Mouse (Mus musculus) heart, embryonic 15.5 days (tissue): ENCODE measurements around the gene Dnajc30. TPM values are rescaled to one million over a fixed set of nuclear protein-coding genes. Genes with fewer than 3 reads are reported as not detected.
A peak's percentile ranks its signal among the peaks of the same experiment; 100 is the strongest.

Experiments
- ATAC-seq: fragments of 200-750 bp; cut with Nextera tagmentation; replicated peaks from 2 replicates; pipeline ENCODE4 v1.8.0; 2017; ENCODE audit warnings: low read depth, moderate TSS enrichment; ENCODE audit not compliant: insufficient number of reproducible peaks, insufficient read depth, low FRiP score
- H3K27ac ChIP-seq: fragments of 300-500 bp; sonication (generic); 2 replicates; pipeline ENCODE4 v1.5.1; 2015; ENCODE audit warnings: mild to moderate bottlenecking, inconsistent platforms
- H3K27me3 ChIP-seq: fragments of 300-500 bp; sonication (generic); 2 replicates; pipeline ENCODE4 v1.6.1; 2015; ENCODE audit warnings: inconsistent platforms
- H3K36me3 ChIP-seq: fragments of 300-500 bp; sonication (generic); 2 replicates; pipeline ENCODE4 v1.6.1; 2015; ENCODE audit warnings: mild to moderate bottlenecking, inconsistent platforms
- H3K4me1 ChIP-seq: fragments of 300-500 bp; sonication (generic); replicated peaks from 2 replicates; pipeline ENCODE4 v1.6.1; 2015; ENCODE audit warnings: inconsistent platforms
- H3K4me2 ChIP-seq: fragments of 300-500 bp; sonication (generic); 2 replicates; pipeline ENCODE4 v1.6.1; 2015; ENCODE audit warnings: inconsistent platforms, mild to moderate bottlenecking, moderate library complexity
- H3K4me3 ChIP-seq: fragments of 300-500 bp; sonication (generic); 2 replicates; pipeline ENCODE4 v1.5.1; 2015; ENCODE audit warnings: mild to moderate bottlenecking, inconsistent platforms
- H3K9ac ChIP-seq: fragments of 300-500 bp; sonication (generic); 2 replicates; pipeline ENCODE4 v1.6.1; 2015; ENCODE audit warnings: mild to moderate bottlenecking, inconsistent platforms
- H3K9me3 ChIP-seq: fragments of 300-500 bp; sonication (generic); replicated peaks from 2 replicates; pipeline ENCODE4 v1.6.1; 2016; ENCODE audit warnings: inconsistent platforms
- WGBS: fragments of 180-500 bp; shearing (Covaris S2); methylation state at CpG from one replicate; pipeline ENCODE4 v1.1.7; 2015; ENCODE audit warnings: mixed read lengths; 5-methylcytosine and 5-hydroxymethylcytosine counted together
- polyA plus RNA-seq: library from polyadenylated mRNA; unstranded; fragments of >200 nt; fragmentation: Nextera tagmentation; extraction: Ambion mirVana; gene quantifications from 2 replicates; pipeline ENCODE4 v1.2.1, GENCODE M21; 2015

Dnajc30 gene
- polyA plus RNA-seq: 27.2 and 32.1 TPM in 2 replicates

GRCm38 (mm10) chr5:135063629-135064381 is at the start of gene Dnajc30:
TSS of gene Dnajc30 (plus strand) at chr5:135064202.
- Histone ChIP-seq H3K4me3 (peak within 1 kb of the TSS; percentile 94), H3K9me3 (no peaks in the 10 kb centered on the region), H3K27ac (peak within 1 kb of the TSS; percentile 65), H3K4me1 (peaks cover 23% of the 10 kb centered on the region), H3K36me3 (peaks cover 41% of the 10 kb centered on the region), H3K9ac (peak within 1 kb of the TSS; percentile 89), H3K27me3 (no peaks in the 10 kb centered on the region), H3K4me2 (peak within 1 kb of the TSS; percentile 96)
- under 1% methylated on average over 52 of the region's 52 CpGs for WGBS
- ATAC-seq: peak; percentile 99

GRCm38 (mm10) chr5:135015497-135015896 is 48.5 kb upstream of the Dnajc30 start:
- Histone ChIP-seq H3K36me3 (no peaks in the 10 kb centered on the region; the same call in 1 of the 2 replicates), H3K9ac (no peak overlapping the region), H3K27me3 (no peaks in the 10 kb centered on the region), H3K4me1 (peaks cover 29% of the 10 kb centered on the region), H3K27ac (no peak overlapping the region), H3K4me2 (no peak overlapping the region), H3K4me3 (no peak overlapping the region), H3K9me3 (no peaks in the 10 kb centered on the region)
- 13% methylated on average over 7 of the region's 7 CpGs for WGBS
- ATAC-seq: no peak

GRCm38 (mm10) chr5:135016224-135016759 is 47.7 kb upstream of the Dnajc30 start:
- Histone ChIP-seq H3K27ac (no peak overlapping the region), H3K4me3 (no peak overlapping the region), H3K4me1 (peaks cover 25% of the 10 kb centered on the region), H3K36me3 (no peaks in the 10 kb centered on the region), H3K4me2 (no peak overlapping the region), H3K27me3 (no peaks in the 10 kb centered on the region), H3K9me3 (no peaks in the 10 kb centered on the region), H3K9ac (no peak overlapping the region)
- 46% methylated on average over 4 of the region's 4 CpGs for WGBS
- ATAC-seq: no peak

GRCm38 (mm10) chr5:135021814-135022213 is 42.2 kb upstream of the Dnajc30 start:
- peaks cover 52% of the 10 kb centered on the region for H3K4me1 ChIP-seq
- H3K4me2 ChIP-seq: no peak overlapping the region; the same call in 1 of the 2 replicates
- no peaks in the 10 kb centered on the region for H3K27me3 ChIP-seq
- 14% methylated on average over 6 of the region's 6 CpGs for WGBS
- H3K4me3 ChIP-seq: no peak overlapping the region
- peak; percentile 85 for ATAC-seq
- H3K36me3 ChIP-seq: no peaks in the 10 kb centered on the region
- no peaks in the 10 kb centered on the region for H3K9me3 ChIP-seq
- H3K9ac ChIP-seq: no peak overlapping the region
- H3K27ac ChIP-seq: peak overlapping the region; percentile 86

GRCm38 (mm10) chr5:135023344-135024173 is 40.4 kb upstream of the Dnajc30 start, which contains the start of gene Stx1a:
TSS of gene Stx1a (plus strand) at chr5:135023482.
- Histone ChIP-seq H3K4me1 (peaks cover 54% of the 10 kb centered on the region), H3K4me2 (peak within 1 kb of the TSS; percentile 88), H3K9ac (peak within 1 kb of the TSS; percentile 77), H3K36me3 (no peaks in the 10 kb centered on the region), H3K27ac (peak within 1 kb of the TSS; percentile 86), H3K27me3 (no peaks in the 10 kb centered on the region), H3K4me3 (peak within 1 kb of the TSS; percentile 76), H3K9me3 (no peaks in the 10 kb centered on the region)
- peak; percentile 87 for ATAC-seq
- WGBS: under 1% methylated on average over 60 of the region's 61 CpGs

GRCm38 (mm10) chr5:135024665-135025224 is 39.3 kb upstream of the Dnajc30 start:
- Histone ChIP-seq H3K4me1 (peaks cover 65% of the 10 kb centered on the region), H3K4me2 (peak overlapping the region; percentile 88), H3K27me3 (no peaks in the 10 kb centered on the region), H3K36me3 (no peaks in the 10 kb centered on the region), H3K9me3 (no peaks in the 10 kb centered on the region), H3K27ac (peak overlapping the region; percentile 66; the same call in 1 of the 2 replicates), H3K4me3 (peak overlapping the region; percentile 76), H3K9ac (peak overlapping the region; percentile 77)
- 25% methylated on average over 11 of the region's 11 CpGs for WGBS
- no peak for ATAC-seq

- Histone ChIP-seq H3K4me1 (peaks cover 65% of the 10 kb centered on the region), H3K27ac (no peak overlapping the region), H3K9ac (no peak overlapping the region)
Observed at GRCm38 (mm10) chr5:135025899-135026298, 38.1 kb upstream of the Dnajc30 start.

GRCm38 (mm10) chr5:135029007-135029854 is 34.8 kb upstream of the Dnajc30 start:
- Histone ChIP-seq H3K9me3 (no peaks in the 10 kb centered on the region), H3K27ac (peak overlapping the region; percentile 55), H3K4me3 (no peak overlapping the region), H3K4me2 (peak overlapping the region; percentile 46), H3K27me3 (no peaks in the 10 kb centered on the region), H3K36me3 (no peaks in the 10 kb centered on the region), H3K9ac (no peak overlapping the region), H3K4me1 (peaks cover 35% of the 10 kb centered on the region)
- ATAC-seq: peak; percentile 18; the same call in 1 of the 2 replicates
- WGBS: 34% methylated on average over 18 of the region's 18 CpGs

More at GRCm38 (mm10) chr5:135025899-135026298, 38.1 kb upstream of the Dnajc30 start:
- 28% methylated on average over 7 of the region's 7 CpGs for WGBS
- no peaks in the 10 kb centered on the region for H3K9me3 ChIP-seq
- no peaks in the 10 kb centered on the region for H3K27me3 ChIP-seq
- ATAC-seq: no peak
- no peaks in the 10 kb centered on the region for H3K36me3 ChIP-seq
- H3K4me3 ChIP-seq: peak overlapping the region; percentile 17; the same call in 1 of the 2 replicates
- H3K4me2 ChIP-seq: peak overlapping the region; percentile 88

GRCm38 (mm10) chr5:135032581-135032980 is 31.4 kb upstream of the Dnajc30 start:
- Histone ChIP-seq H3K27ac (no peak overlapping the region), H3K4me3 (no peak overlapping the region), H3K4me2 (no peak overlapping the region), H3K36me3 (no peaks in the 10 kb centered on the region), H3K4me1 (peaks cover 16% of the 10 kb centered on the region), H3K9ac (no peak overlapping the region), H3K9me3 (no peaks in the 10 kb centered on the region), H3K27me3 (no peaks in the 10 kb centered on the region)
- no peak for ATAC-seq
- 91% methylated on average over 5 of the region's 5 CpGs for WGBS

- Histone ChIP-seq H3K4me2 (no peak overlapping the region), H3K27me3 (no peaks in the 10 kb centered on the region), H3K27ac (no peak overlapping the region), H3K9me3 (no peaks in the 10 kb centered on the region), H3K4me3 (no peak overlapping the region), H3K9ac (no peak overlapping the region), H3K36me3 (peaks cover 3% of the 10 kb centered on the region; the same call in 1 of the 2 replicates), H3K4me1 (peaks cover 4% of the 10 kb centered on the region)
- ATAC-seq: no peak
- WGBS: 93% methylated on average over 2 of the region's 2 CpGs
Observed at GRCm38 (mm10) chr5:135034593-135034992, 29.4 kb upstream of the Dnajc30 start.
